Mouse (Mus musculus) testis, adult 2 months (tissue): Measurements from ENCODE around the gene Tet2.

Source experiments
- CTCF ChIP-seq: fragments of 200-500 bp; IDR thresholded peaks from 2 replicates; pipeline ENCODE4 v1.5.1; 2012; ENCODE audit warnings: low read depth, mild to moderate bottlenecking, inconsistent platforms, low read length, moderate library complexity; ENCODE audit not compliant: control insufficient read depth, insufficient read depth, insufficient replicate concordance
- POLR2A ChIP-seq: fragments of 200-500 bp; IDR thresholded peaks from 2 replicates; pipeline ENCODE4 v1.6.1; 2012; ENCODE audit warnings: low read depth, mild to moderate bottlenecking, inconsistent platforms, low read length, moderate library complexity; ENCODE audit not compliant: control insufficient read depth

DNA sequence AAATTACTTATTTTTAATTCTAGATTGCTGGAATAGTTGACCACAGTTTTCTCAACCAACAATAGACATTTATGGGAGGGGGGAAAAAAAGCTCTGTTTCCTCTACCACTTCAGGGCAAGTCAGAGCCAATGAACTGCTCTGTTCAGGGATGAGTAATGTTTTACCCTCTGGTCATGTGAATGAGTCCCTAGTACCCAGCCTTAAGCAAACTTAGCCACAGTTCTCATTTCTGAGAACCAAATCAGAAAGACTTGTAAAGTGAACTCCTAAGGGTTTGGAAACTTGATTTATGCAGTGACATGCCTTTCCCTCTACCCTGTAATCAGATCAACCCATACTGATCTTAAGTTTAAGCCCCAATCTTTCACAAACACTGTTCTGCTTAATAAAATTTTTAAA, 2.9 kb downstream of the Tet2 start:
- TF ChIP-seq CTCF, result no peak
- no peak for TF ChIP-seq POLR2A
